Mouse (Mus musculus): ENCODE data around the gene Pik3cd.

The Pik3cd gene

GRCm38 (mm10) chr4:149650493-149651193 lies 51.7 kb downstream of the Pik3cd start:
- TF ChIP-seq GATA4 (IDR thresholded peaks at IDR 0.05; ENCODE audit: insufficient replicate concordance, low read length) = no peak

- no peak for TF ChIP-seq GATA4 (IDR thresholded peaks at IDR 0.05; ENCODE audit: insufficient replicate concordance, low read length)
Observed at GRCm38 (mm10) chr4:149648031-149648805, 54.2 kb downstream of the Pik3cd start.

GRCm38 (mm10) chr4:149645761-149646160 lies 56.6 kb downstream of the Pik3cd start:
- TF ChIP-seq GATA4 (IDR thresholded peaks at IDR 0.05; ENCODE audit: insufficient replicate concordance, low read length) = no peak

GRCm38 (mm10) chr4:149641956-149642355 lies 60.4 kb downstream of the Pik3cd start:
- TF ChIP-seq GATA4 (IDR thresholded peaks at IDR 0.05; ENCODE audit: insufficient replicate concordance, low read length) = no peak

GRCm38 (mm10) chr4:149641400-149641799 lies 61.0 kb downstream of the Pik3cd start:
- TF ChIP-seq GATA4 (IDR thresholded peaks at IDR 0.05; ENCODE audit: insufficient replicate concordance, low read length) = no peak

GRCm38 (mm10) chr4:149640831-149641230 lies 61.5 kb downstream of the Pik3cd start:
- TF ChIP-seq GATA4 (IDR thresholded peaks at IDR 0.05; ENCODE audit: insufficient replicate concordance, low read length) = no peak

GRCm38 (mm10) chr4:149637942-149638341 lies 64.4 kb downstream of the Pik3cd start:
- no peak for TF ChIP-seq GATA4 (IDR thresholded peaks at IDR 0.05; ENCODE audit: insufficient replicate concordance, low read length)

- no peak for TF ChIP-seq GATA4 (IDR thresholded peaks at IDR 0.05; ENCODE audit: insufficient replicate concordance, low read length)
Observed at GRCm38 (mm10) chr4:149635915-149636415, 66.4 kb downstream of the Pik3cd start.

- TF ChIP-seq GATA4 (IDR thresholded peaks at IDR 0.05; ENCODE audit: insufficient replicate concordance, low read length) = no peak
Observed at GRCm38 (mm10) chr4:149634966-149635365, 67.4 kb downstream of the Pik3cd start.

GRCm38 (mm10) chr4:149634157-149634556 lies 68.2 kb downstream of the Pik3cd start:
- no peak for TF ChIP-seq GATA4 (IDR thresholded peaks at IDR 0.05; ENCODE audit: insufficient replicate concordance, low read length)

- TF ChIP-seq GATA4 (IDR thresholded peaks at IDR 0.05; ENCODE audit: insufficient replicate concordance, low read length) = no peak
Observed at GRCm38 (mm10) chr4:149632670-149633307, 69.6 kb downstream of the Pik3cd start.

- TF ChIP-seq GATA4 (IDR thresholded peaks at IDR 0.05; ENCODE audit: insufficient replicate concordance, low read length) = no peak
Observed at GRCm38 (mm10) chr4:149628810-149629209, 73.6 kb downstream of the Pik3cd start.

- TF ChIP-seq GATA4 (IDR thresholded peaks at IDR 0.05; ENCODE audit: insufficient replicate concordance, low read length) = no peak
Observed at GRCm38 (mm10) chr4:149628372-149628771, 74.0 kb downstream of the Pik3cd start.

- TF ChIP-seq GATA4 (IDR thresholded peaks at IDR 0.05; ENCODE audit: insufficient replicate concordance, low read length) = no peak
Observed at GRCm38 (mm10) chr4:149626809-149627208, 75.6 kb downstream of the Pik3cd start.

GRCm38 (mm10) chr4:149623711-149624110 lies 78.7 kb downstream of the Pik3cd start:
- TF ChIP-seq GATA4 (IDR thresholded peaks at IDR 0.05; ENCODE audit: insufficient replicate concordance, low read length) = no peak

GRCm38 (mm10) chr4:149621286-149621685 lies 81.1 kb downstream of the Pik3cd start:
- TF ChIP-seq GATA4 (IDR thresholded peaks at IDR 0.05; ENCODE audit: insufficient replicate concordance, low read length) = no peak
